Mouse (Mus musculus): ENCODE measurements around the gene Tmem150c.

- TF ChIP-seq CTCF (IDR thresholded peaks at IDR 0.05; ENCODE audit: low read depth) = no peak
- no peak for TF ChIP-seq EP300 (IDR thresholded peaks at IDR 0.05; ENCODE audit: low read depth)
Observed at GRCm38 (mm10) chr5:100127283-100127682, 32.3 kb downstream of the Tmem150c start.

Measured in liver, embryonic 14.5 days (tissue).